Mouse (Mus musculus) heart, embryonic 14.5 days (tissue): Measurements from ENCODE around the gene Phb. TPM values are rescaled to one million over a fixed set of nuclear protein-coding genes. Genes with fewer than 3 reads are reported as not detected.

Experiments used
- ATAC-seq: fragments of 200-750 bp; cut with Nextera tagmentation; 2 replicates; pipeline ENCODE4 v1.8.0; 2017; ENCODE audit warnings: low read depth, moderate TSS enrichment; ENCODE audit not compliant: insufficient number of reproducible peaks, insufficient read depth, low FRiP score
- H3K27ac ChIP-seq, 2 experiments: fragments of 200-500 bp in 1 of 2; fragments of 300-500 bp in 1 of 2; sonication (generic) in 1 of 2; replicated peaks in 1 of 2; 2 replicates each; pipeline ENCODE4 v1.5.1; 2012 to 2014; ENCODE audit warnings: low read depth in 2 of 2, low read length in 2 of 2, control low read depth in 1 of 2, mild to moderate bottlenecking in 1 of 2, mixed read lengths in 1 of 2; ENCODE audit not compliant: control insufficient read depth in 1 of 2, insufficient read depth in 1 of 2
- H3K27me3 ChIP-seq: fragments of 300-500 bp; sonication (generic); 2 replicates; pipeline ENCODE4 v1.6.1; 2014; ENCODE audit warnings: mild to moderate bottlenecking, low read length, control low read depth; ENCODE audit not compliant: control insufficient read depth, insufficient read depth
- H3K36me3 ChIP-seq: fragments of 300-500 bp; sonication (generic); 2 replicates; pipeline ENCODE4 v1.6.1; 2014; ENCODE audit warnings: mild to moderate bottlenecking, control low read depth, low read length, mixed read lengths; ENCODE audit not compliant: control insufficient read depth, insufficient read depth
- H3K4me1 ChIP-seq, 2 experiments: fragments of 200-500 bp in 1 of 2; fragments of 300-500 bp in 1 of 2; sonication (generic) in 1 of 2; 2 replicates each; pipeline ENCODE4 v1.6.1; 2012 to 2014; ENCODE audit warnings: low read length in 2 of 2, control low read depth in 1 of 2, mixed read lengths in 1 of 2; ENCODE audit not compliant: control insufficient read depth in 2 of 2, insufficient read depth in 2 of 2
- H3K4me2 ChIP-seq: fragments of 300-500 bp; sonication (generic); 2 replicates; pipeline ENCODE4 v1.6.1; 2014; ENCODE audit warnings: mild to moderate bottlenecking, low read length
- H3K4me3 ChIP-seq, 2 experiments: fragments of 200-500 bp in 1 of 2; fragments of 300-500 bp in 1 of 2; sonication (generic) in 1 of 2; 2 replicates each; pipeline ENCODE4 v1.5.1; 2012 to 2014; ENCODE audit warnings: low read length in 2 of 2, mild to moderate bottlenecking in 2 of 2, control low read depth in 1 of 2, low read depth in 1 of 2, moderate library complexity in 1 of 2; ENCODE audit not compliant: control insufficient read depth in 1 of 2, insufficient read depth in 1 of 2
- H3K9ac ChIP-seq: fragments of 300-500 bp; sonication (generic); 2 replicates; pipeline ENCODE4 v1.6.1; 2014; ENCODE audit warnings: mild to moderate bottlenecking, low read length
- H3K9me3 ChIP-seq: fragments of 300-500 bp; sonication (generic); 2 replicates; pipeline ENCODE4 v1.6.1; 2016; ENCODE audit warnings: low read length, control low read depth; ENCODE audit not compliant: control insufficient read depth
- WGBS: fragments of 180-500 bp; shearing (Covaris S2); extraction: QIAGEN DNeasy Blood & Tissue Kit; methylation state at CpG from one replicate; pipeline ENCODE4 v1.1.7; 2014; 5-methylcytosine and 5-hydroxymethylcytosine counted together
- polyA plus RNA-seq: library from polyadenylated mRNA; unstranded; fragments of >200 nt; fragmentation: Nextera tagmentation; extraction: Ambion mirVana; gene quantifications from 2 replicates; pipeline ENCODE4 v1.2.1, GENCODE M21; 2014

The Phb gene
- polyA plus RNA-seq, 1 experiment from 2014 or later = 269 TPM

DNA sequence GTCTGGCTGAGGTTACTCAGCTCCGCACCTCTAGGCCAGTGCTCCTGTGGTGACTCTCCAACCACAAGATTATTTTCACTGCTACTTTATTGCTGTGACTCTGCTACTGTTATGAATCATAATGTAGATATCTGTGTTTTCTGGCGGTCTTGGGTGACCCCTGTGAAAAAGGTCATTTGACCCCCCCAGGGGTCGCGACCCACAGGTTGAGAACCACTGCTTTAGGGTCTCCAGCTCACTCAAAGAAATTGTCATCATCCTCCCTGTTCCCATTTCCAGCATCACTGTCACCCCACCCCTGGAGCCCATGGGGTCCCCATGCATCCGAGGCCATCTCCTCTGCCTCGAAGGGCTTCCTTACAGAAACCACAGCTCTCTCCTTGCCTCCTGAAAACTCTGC is 36.2 kb upstream of the Phb start:
- 89% methylated on average over 6 of the region's 6 CpGs for WGBS
- H3K36me3 ChIP-seq = no peaks in the 10 kb centered on the region

GRCm38 (mm10) chr11:95631301-95631700 is 35.5 kb upstream of the Phb start:
- 49% methylated on average over 4 of the region's 4 CpGs for WGBS
- no peak overlapping the region for H3K4me2 ChIP-seq
- H3K4me1 ChIP-seq = peaks cover 0 to 5% of the 10 kb centered on the region in 2 experiments; a peak in 1 of 4 replicates
- H3K27ac ChIP-seq = no peak overlapping the region
- H3K9me3 ChIP-seq = no peaks in the 10 kb centered on the region
- no peak overlapping the region for H3K4me3 ChIP-seq
- H3K9ac ChIP-seq = no peak overlapping the region
- peaks cover 21% of the 10 kb centered on the region for H3K27me3 ChIP-seq
- no peak for ATAC-seq
- no peaks in the 10 kb centered on the region for H3K36me3 ChIP-seq

More for the DNA sequence above, 36.2 kb upstream of the Phb start:
- Histone ChIP-seq H3K9ac (no peak overlapping the region), H3K27ac (no peak overlapping the region), H3K9me3 (no peaks in the 10 kb centered on the region), H3K4me1 (peaks cover 0 to 5% of the 10 kb centered on the region in 2 experiments; a peak in 1 of 4 replicates), H3K4me2 (no peak overlapping the region), H3K4me3 (no peak overlapping the region), H3K27me3 (peaks cover 21% of the 10 kb centered on the region)
- no peak for ATAC-seq

DNA sequence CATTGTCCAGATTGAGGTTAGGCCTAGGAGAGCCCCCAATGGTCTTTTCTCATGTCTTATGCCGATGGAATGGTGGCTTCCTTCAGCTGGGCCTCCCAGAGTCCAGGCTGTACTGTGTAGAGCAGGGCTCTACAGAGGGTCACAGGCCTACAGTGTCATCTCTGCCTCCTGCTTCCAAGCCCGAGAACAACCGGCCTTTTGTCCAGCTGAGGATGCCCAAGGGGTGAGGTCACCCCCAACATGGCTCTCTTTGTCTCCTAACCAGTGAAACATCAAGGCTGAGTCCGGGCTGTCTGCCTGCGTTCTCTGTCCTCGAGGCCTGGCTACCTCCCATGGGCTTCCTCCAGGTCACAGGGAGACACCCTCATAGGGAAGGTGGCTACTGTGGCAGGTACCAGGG is 34.3 kb upstream of the Phb start:
- no peak overlapping the region for H3K4me2 ChIP-seq
- peaks cover 0 to 2% of the 10 kb centered on the region in 2 experiments; a peak in 1 of 4 replicates for H3K4me1 ChIP-seq
- H3K27me3 ChIP-seq = peaks cover 21% of the 10 kb centered on the region
- no peaks in the 10 kb centered on the region for H3K36me3 ChIP-seq
- no peak overlapping the region for H3K9ac ChIP-seq
- ATAC-seq = no peak
- H3K4me3 ChIP-seq = no peak overlapping the region
- H3K27ac ChIP-seq = no peak overlapping the region
- WGBS = 60% methylated on average over 6 of the region's 6 CpGs
- H3K9me3 ChIP-seq = no peaks in the 10 kb centered on the region

DNA sequence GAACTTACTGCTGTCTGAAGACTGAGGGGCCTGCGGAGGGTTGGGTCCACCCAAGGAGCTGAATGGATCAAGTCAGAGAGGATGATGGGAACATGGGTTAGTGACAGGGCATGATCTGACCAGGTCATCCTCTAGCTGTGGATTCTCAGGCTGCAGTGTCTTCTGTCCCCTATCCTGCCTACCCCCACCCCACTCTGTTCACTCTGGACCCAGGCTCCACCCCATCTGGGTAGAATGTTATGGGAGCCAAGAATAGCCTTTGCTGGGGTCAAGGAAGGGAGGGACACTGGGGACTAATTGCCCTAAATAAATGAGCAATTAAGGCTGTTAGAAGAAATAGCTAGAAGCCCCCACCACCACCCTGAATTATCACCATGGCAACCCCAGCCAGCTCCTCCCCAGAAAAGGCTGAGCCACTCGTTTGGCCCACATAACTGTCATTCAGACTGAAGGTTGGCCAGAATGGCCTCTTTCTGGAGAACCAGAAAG is 33.2 kb upstream of the Phb start:
- no peak overlapping the region for H3K4me2 ChIP-seq
- peaks cover 14% of the 10 kb centered on the region; the same call in 1 of the 2 replicates for H3K27me3 ChIP-seq
- H3K9me3 ChIP-seq = no peaks in the 10 kb centered on the region
- no peak overlapping the region for H3K4me3 ChIP-seq
- H3K4me1 ChIP-seq = peaks cover 0 to 2% of the 10 kb centered on the region in 2 experiments; a peak in 1 of 4 replicates
- WGBS = 86% methylated on average over 2 of the region's 2 CpGs
- H3K27ac ChIP-seq = no peak overlapping the region
- H3K36me3 ChIP-seq = no peaks in the 10 kb centered on the region
- ATAC-seq = no peak
- no peak overlapping the region for H3K9ac ChIP-seq

- H3K36me3 ChIP-seq = no peaks in the 10 kb centered on the region
- 32% methylated on average over 2 of the region's 2 CpGs for WGBS
- no peak overlapping the region for H3K9ac ChIP-seq
- H3K27ac ChIP-seq = no peak overlapping the region
- peaks cover 3% of the 10 kb centered on the region; the same call in 1 of the 2 replicates for H3K27me3 ChIP-seq
- no peak overlapping the region for H3K4me2 ChIP-seq
- H3K4me1 ChIP-seq = peaks cover 0 to 2% of the 10 kb centered on the region in 2 experiments; a peak in 1 of 4 replicates
- no peaks in the 10 kb centered on the region for H3K9me3 ChIP-seq
- ATAC-seq = no peak
- H3K4me3 ChIP-seq = no peak overlapping the region
Observed at GRCm38 (mm10) chr11:95635030-95635429, 31.7 kb upstream of the Phb start.

GRCm38 (mm10) chr11:95640751-95641150 is 26.0 kb upstream of the Phb start:
- Histone ChIP-seq H3K27me3 (peaks cover 49% of the 10 kb centered on the region), H3K4me3 (no peak overlapping the region), H3K9me3 (no peaks in the 10 kb centered on the region), H3K4me1 (peaks cover 11 to 16% of the 10 kb centered on the region in 2 experiments; a peak in 3 of 4 replicates), H3K36me3 (no peaks in the 10 kb centered on the region), H3K9ac (no peak overlapping the region), H3K4me2 (no peak overlapping the region), H3K27ac (no peak overlapping the region)
- 40% methylated on average over 2 of the region's 2 CpGs for WGBS
- no peak for ATAC-seq

- no peaks in the 10 kb centered on the region for H3K36me3 ChIP-seq
- H3K27ac ChIP-seq = no peak overlapping the region
- H3K9me3 ChIP-seq = no peaks in the 10 kb centered on the region
- WGBS = 29% methylated on average over 11 of the region's 12 CpGs
- H3K4me2 ChIP-seq = no peak overlapping the region
- no peak for ATAC-seq
- no peak overlapping the region for H3K4me3 ChIP-seq
- no peak overlapping the region for H3K9ac ChIP-seq
- peaks cover 11 to 19% of the 10 kb centered on the region in 2 experiments; a peak in 3 of 4 replicates for H3K4me1 ChIP-seq
- peaks cover 66% of the 10 kb centered on the region for H3K27me3 ChIP-seq
Observed at GRCm38 (mm10) chr11:95642534-95643280, 24.1 kb upstream of the Phb start.
